Mouse (Mus musculus) small intestine, adult 2 months (tissue): ENCODE measurements around the gene Dnajc5. TPM values are rescaled to one million over a fixed set of nuclear protein-coding genes. Genes with fewer than 3 reads are reported as not detected.

Source experiments
- H3K27ac ChIP-seq: fragments of 200-500 bp; 2 replicates; pipeline ENCODE4 v1.5.1; 2012; ENCODE audit warnings: low read depth, low read length, control low read depth, inconsistent platforms; ENCODE audit not compliant: insufficient read depth
- H3K27me3 ChIP-seq: fragments of 200-500 bp; 2 replicates; pipeline ENCODE4 v1.6.1; 2012; ENCODE audit warnings: mild to moderate bottlenecking, moderate library complexity, low read length, inconsistent platforms; ENCODE audit not compliant: control insufficient read depth, insufficient read depth
- H3K36me3 ChIP-seq: fragments of 200-500 bp; 2 replicates; pipeline ENCODE4 v1.6.1; 2012; ENCODE audit warnings: mild to moderate bottlenecking, low read length, control low read depth, inconsistent platforms; ENCODE audit not compliant: control insufficient read depth, insufficient read depth
- H3K4me1 ChIP-seq: fragments of 200-500 bp; 2 replicates; pipeline ENCODE4 v1.6.1; 2012; ENCODE audit warnings: low read length, inconsistent platforms, mixed read lengths; ENCODE audit not compliant: control insufficient read depth, insufficient read depth, insufficient read length
- H3K4me3 ChIP-seq: fragments of 200-500 bp; 2 replicates; pipeline ENCODE4 v1.5.1; 2012; ENCODE audit warnings: low read depth, mild to moderate bottlenecking, control low read depth, inconsistent platforms, low read length, moderate library complexity
- CTCF ChIP-seq: fragments of 200-500 bp; IDR thresholded peaks from 2 replicates; pipeline ENCODE4 v1.5.1; 2012; ENCODE audit warnings: low read depth, mild to moderate bottlenecking, control low read depth, inconsistent platforms, low read length, moderate library complexity, mixed read lengths; ENCODE audit not compliant: insufficient replicate concordance, insufficient read length; ENCODE audit errors: extremely low read depth
- POLR2A ChIP-seq: fragments of 200-500 bp; IDR thresholded peaks from 2 replicates; pipeline ENCODE4 v1.6.1; 2012; ENCODE audit warnings: low read depth, mild to moderate bottlenecking, control low read depth, inconsistent platforms, low read length, moderate library complexity
- WGBS: fragments of 180-500 bp; shearing (Covaris S2); methylation state at CpG from one replicate; pipeline ENCODE4 v1.1.7; 2018; 5-methylcytosine and 5-hydroxymethylcytosine counted together
- polyA plus RNA-seq: library from polyadenylated mRNA; depleted of rRNA; stranded (reverse); fragments of >200 nt; gene quantifications from 2 replicates; pipeline ENCODE4 v1.2.3, GENCODE M21; 2012

The Dnajc5 gene
- polyA plus RNA-seq, 1 experiment: 48.2 TPM

DNA sequence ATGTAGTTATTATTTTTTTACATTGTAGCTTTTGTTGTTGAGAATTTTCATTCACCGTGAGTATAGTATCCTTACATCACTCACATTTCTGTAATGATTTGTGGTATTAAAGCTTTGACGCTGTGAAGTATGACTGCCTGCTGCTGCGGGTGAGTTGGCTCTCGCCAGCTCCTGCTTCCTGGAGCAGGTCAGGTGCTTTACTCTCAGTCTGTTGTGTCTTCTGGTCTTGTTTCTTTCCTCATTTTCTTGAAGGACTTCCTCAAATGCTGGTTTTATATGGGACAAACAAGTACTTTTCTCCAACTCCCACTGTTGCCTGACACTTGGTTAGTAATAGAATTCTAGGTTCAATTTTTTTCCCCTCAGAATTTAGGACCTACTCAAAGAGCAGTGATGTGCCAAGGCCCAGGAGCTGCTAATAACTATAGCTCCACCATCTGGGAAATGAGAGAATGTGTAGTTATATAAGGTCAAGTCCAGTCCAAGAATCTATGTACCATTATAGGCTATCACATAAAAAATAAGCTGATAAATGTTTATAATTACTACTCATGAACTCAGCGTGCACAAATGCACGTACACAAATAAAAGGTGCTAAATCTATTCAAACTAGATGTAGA is 21.6 kb downstream of the Dnajc5 start:
- H3K4me3 ChIP-seq: no peak overlapping the region
- H3K4me1 ChIP-seq: no peaks in the 10 kb centered on the region
- H3K36me3 ChIP-seq: peaks cover 19% of the 10 kb centered on the region
- H3K27me3 ChIP-seq: no peaks in the 10 kb centered on the region
- H3K27ac ChIP-seq: no peak overlapping the region
- 71% methylated on average over 6 of the region's 6 CpGs for WGBS
- TF ChIP-seq POLR2A (no peak), CTCF (no peak)

DNA sequence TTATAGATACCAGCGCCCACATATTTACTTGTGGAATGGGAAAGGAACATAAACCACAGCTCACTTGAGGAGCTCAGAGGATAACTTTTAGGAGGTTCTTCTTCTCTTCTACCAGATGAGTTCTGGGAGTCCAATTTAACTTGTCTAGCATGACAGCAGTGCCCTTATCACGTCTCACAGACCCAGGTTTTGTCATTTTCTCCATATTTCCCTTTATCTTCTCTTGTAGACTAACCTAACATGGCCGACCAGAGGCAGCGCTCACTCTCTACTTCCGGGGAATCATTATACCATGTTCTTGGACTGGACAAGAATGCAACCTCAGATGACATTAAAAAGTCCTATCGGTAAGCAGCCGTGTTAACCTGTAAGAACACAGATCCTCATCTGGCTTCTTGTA is 25.9 kb downstream of the Dnajc5 start:
- H3K4me3 ChIP-seq: no peak overlapping the region
- WGBS: 96% methylated on average over 7 of the region's 7 CpGs

DNA sequence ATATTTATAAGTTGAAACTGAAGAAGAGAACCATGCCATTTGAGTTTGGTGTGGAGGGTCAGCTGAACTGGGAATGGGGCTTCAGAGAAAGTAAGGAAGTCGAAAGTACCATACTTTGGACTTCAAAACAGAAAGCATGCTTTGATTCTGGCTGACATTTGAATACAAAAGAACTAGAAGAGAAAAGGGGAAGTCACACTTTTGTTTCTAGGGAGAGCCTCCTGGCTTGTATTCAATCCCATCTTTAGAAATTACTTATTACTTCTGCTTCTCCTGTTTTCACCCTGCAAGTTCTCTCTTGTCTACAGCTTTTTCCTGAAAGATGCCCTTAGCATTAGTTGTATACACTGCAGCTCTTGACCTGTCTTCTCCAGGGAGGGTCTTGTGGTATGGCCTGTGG is 27.9 kb downstream of the Dnajc5 start:
- H3K4me3 ChIP-seq: no peak overlapping the region
- peaks cover 60% of the 10 kb centered on the region for H3K36me3 ChIP-seq
- TF ChIP-seq POLR2A (no peak), CTCF (no peak)
- no peaks in the 10 kb centered on the region for H3K27me3 ChIP-seq
- no peaks in the 10 kb centered on the region for H3K4me1 ChIP-seq
- no peak overlapping the region for H3K27ac ChIP-seq
- 60% methylated on average over 1 of the region's 1 CpGs for WGBS

More for the DNA sequence above, 25.9 kb downstream of the Dnajc5 start:
- H3K27me3 ChIP-seq: no peaks in the 10 kb centered on the region
- TF ChIP-seq POLR2A (no peak), CTCF (no peak)
- H3K27ac ChIP-seq: no peak overlapping the region
- H3K4me1 ChIP-seq: no peaks in the 10 kb centered on the region
- peaks cover 50% of the 10 kb centered on the region for H3K36me3 ChIP-seq

DNA sequence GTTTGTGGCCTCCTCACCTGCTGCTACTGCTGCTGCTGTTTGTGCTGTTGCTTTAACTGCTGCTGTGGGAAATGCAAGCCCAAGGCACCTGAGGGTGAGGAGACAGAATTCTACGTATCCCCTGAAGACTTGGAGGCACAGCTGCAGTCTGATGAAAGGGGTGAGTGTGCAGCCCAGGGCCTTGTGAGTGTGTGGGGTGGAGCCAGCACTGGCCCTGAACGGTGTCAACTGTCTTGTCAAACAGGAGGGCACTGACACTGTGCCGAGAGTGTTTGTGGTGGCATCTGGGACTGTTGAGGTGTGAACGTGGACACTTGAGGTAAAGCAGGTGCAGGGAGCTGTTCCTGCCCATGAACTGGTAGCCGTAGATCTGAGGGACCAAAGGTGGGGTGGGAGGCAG is 28.4 kb downstream of the Dnajc5 start:
- H3K4me1 ChIP-seq: no peaks in the 10 kb centered on the region
- no peaks in the 10 kb centered on the region for H3K27me3 ChIP-seq
- TF ChIP-seq CTCF: no peak
- TF ChIP-seq POLR2A: no peak
- no peak overlapping the region for H3K27ac ChIP-seq
- no peak overlapping the region for H3K4me3 ChIP-seq
- WGBS: 81% methylated on average over 5 of the region's 5 CpGs
- peaks cover 60% of the 10 kb centered on the region for H3K36me3 ChIP-seq

DNA sequence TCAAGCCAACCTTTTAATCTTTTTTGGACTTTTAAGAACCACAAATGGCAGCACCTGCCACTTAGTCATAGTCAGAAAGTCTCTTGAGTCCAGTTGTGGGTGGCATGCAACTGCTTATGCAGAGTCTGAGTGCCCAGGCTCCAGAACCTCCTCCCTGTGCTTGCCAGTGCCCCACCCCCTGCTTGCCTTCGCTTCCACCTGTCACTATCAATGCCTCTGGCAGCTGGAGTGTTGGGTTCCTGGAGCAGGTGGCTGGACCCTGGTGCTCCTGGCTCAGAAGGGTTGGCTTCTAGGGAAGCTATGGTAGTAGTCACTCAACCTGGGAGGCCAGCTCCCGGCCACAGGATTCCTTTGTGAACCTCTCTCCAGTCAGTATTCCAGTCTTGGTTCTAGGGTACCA is 29.9 kb downstream of the Dnajc5 start:
- H3K36me3 ChIP-seq: peaks cover 60% of the 10 kb centered on the region

DNA sequence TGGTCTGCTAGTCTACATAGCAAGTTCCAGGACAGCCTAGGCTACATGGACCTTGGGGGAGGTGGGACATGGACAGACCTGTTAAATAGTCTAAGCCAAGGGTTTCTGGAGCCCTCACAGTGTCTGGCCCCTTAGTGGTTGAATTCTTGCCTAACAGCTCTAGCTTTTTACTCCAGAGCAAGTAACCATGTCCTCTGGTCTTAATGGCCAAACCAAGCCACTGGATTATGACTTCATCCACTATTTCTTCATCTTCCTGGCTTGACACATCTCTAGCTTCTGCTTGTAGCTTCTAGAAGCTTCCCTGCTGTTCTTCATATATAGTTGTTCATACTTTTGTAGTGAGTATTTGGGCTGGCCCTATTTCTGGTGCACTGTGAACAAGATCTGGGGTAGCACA is 33.5 kb downstream of the Dnajc5 start:
- no peaks in the 10 kb centered on the region for H3K27me3 ChIP-seq
- peaks cover 35% of the 10 kb centered on the region for H3K36me3 ChIP-seq
- TF ChIP-seq POLR2A (no peak), CTCF (no peak)
- no peak overlapping the region for H3K27ac ChIP-seq
- no peaks in the 10 kb centered on the region for H3K4me1 ChIP-seq
- no peak overlapping the region for H3K4me3 ChIP-seq

More for the DNA sequence above, 29.9 kb downstream of the Dnajc5 start:
- Histone ChIP-seq H3K4me3 (no peak overlapping the region), H3K27ac (no peak overlapping the region), H3K4me1 (no peaks in the 10 kb centered on the region), H3K27me3 (no peaks in the 10 kb centered on the region)
- TF ChIP-seq CTCF (no peak), POLR2A (no peak)
- 68% methylated on average over 2 of the region's 2 CpGs for WGBS

DNA sequence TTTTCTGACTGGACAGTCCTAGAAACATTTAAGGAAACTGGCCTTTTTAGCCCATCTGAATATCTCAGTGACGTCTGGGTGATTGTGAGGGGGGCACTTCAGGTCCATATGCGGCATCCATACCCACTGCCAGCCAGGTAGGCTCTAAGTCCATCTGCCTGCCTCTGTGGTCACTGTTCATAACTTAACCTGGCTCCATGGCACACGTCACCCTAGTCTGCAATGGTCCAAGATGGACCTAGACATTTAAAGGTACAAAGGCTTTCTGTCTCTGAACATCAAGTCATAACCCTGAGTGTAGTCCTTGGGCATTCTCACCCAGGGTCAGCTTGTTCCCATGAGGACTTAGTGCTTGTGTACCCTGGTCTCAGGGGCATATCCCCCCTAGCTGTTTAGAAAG is 47.1 kb downstream of the Dnajc5 start:
- no peak overlapping the region for H3K4me3 ChIP-seq
- no peak overlapping the region for H3K27ac ChIP-seq
- 86% methylated on average over 3 of the region's 3 CpGs for WGBS
- TF ChIP-seq POLR2A: no peak
- no peak for TF ChIP-seq CTCF
- H3K27me3 ChIP-seq: no peaks in the 10 kb centered on the region
- H3K36me3 ChIP-seq: peaks cover 8% of the 10 kb centered on the region; the same call in 1 of the 2 replicates
- no peaks in the 10 kb centered on the region for H3K4me1 ChIP-seq
